Mouse (Mus musculus) frontal cortex, adult 2 months (tissue): ENCODE measurements around the gene Nfkbia. TPM values are rescaled to one million over a fixed set of nuclear protein-coding genes. Genes with fewer than 3 reads are reported as not detected.

ENCODE experiments used
- DNase-seq, 2 experiments: peaks; one replicate each; pipeline ENCODE4 v3.0.0; 2022; ENCODE audit warnings: low spot score in 1 of 2; ENCODE audit errors: extremely low spot score in 1 of 2
- polyA plus RNA-seq: library from polyadenylated mRNA; depleted of rRNA; stranded (reverse); fragments of >200 nt; gene quantifications from 2 replicates; pipeline ENCODE4 v1.2.3, GENCODE M21; 2012; rRNA removed

Gene Nfkbia
- polyA plus RNA-seq, result 36.4 and 41.8 TPM in 2 replicates

GRCm38 (mm10) chr12:55492184-55492898 lies at the start of gene Nfkbia:
Nfkbia (minus strand) TSS chr12:55492647.
- DNase-seq, result peak; percentile 79 to 89

GRCm38 (mm10) chr12:55539157-55539556 lies 46.7 kb upstream of the Nfkbia start:
- DNase-seq, result no peak

GRCm38 (mm10) chr12:55538328-55538971 lies 46.0 kb upstream of the Nfkbia start:
- DNase-seq, result no peak

- DNase-seq, result no peak
Measured at GRCm38 (mm10) chr12:55537742-55538141, 45.3 kb upstream of the Nfkbia start.

GRCm38 (mm10) chr12:55536537-55537135 lies 44.2 kb upstream of the Nfkbia start:
- no peak for DNase-seq

GRCm38 (mm10) chr12:55526983-55527752 lies 34.7 kb upstream of the Nfkbia start:
- no peak for DNase-seq

- peak in 1 of 2 experiments; percentile 52 for DNase-seq
Measured at GRCm38 (mm10) chr12:55518061-55518738, 25.8 kb upstream of the Nfkbia start.

GRCm38 (mm10) chr12:55508817-55509216 lies 16.4 kb upstream of the Nfkbia start:
- DNase-seq, result no peak

- DNase-seq, result no peak
Measured at GRCm38 (mm10) chr12:55507332-55507935, 15.0 kb upstream of the Nfkbia start.

- peak in 1 of 2 experiments; percentile 79 for DNase-seq
Measured at GRCm38 (mm10) chr12:55506029-55506330, 13.5 kb upstream of the Nfkbia start.

- DNase-seq, result no peak
Measured at GRCm38 (mm10) chr12:55505314-55506028, 13.0 kb upstream of the Nfkbia start.

- DNase-seq, result peak; percentile 66 to 96
Measured at GRCm38 (mm10) chr12:55499031-55499430, 6.6 kb upstream of the Nfkbia start.

GRCm38 (mm10) chr12:55497737-55498136 lies 5.3 kb upstream of the Nfkbia start:
- no peak for DNase-seq

GRCm38 (mm10) chr12:55495902-55496605 lies 3.6 kb upstream of the Nfkbia start:
- DNase-seq, result no peak

GRCm38 (mm10) chr12:55495114-55495901 lies 2.9 kb upstream of the Nfkbia start:
- DNase-seq, result peak in 1 of 2 experiments; percentile 82

- no peak for DNase-seq
Measured at GRCm38 (mm10) chr12:55493381-55493780, 934 bp upstream of the Nfkbia start.

- DNase-seq, result no peak
Measured at GRCm38 (mm10) chr12:55492941-55493340, 494 bp upstream of the Nfkbia start.
